Mouse (Mus musculus): Measurements from ENCODE around the gene Otos. TPM values are rescaled to one million over a fixed set of nuclear protein-coding genes. Genes with fewer than 3 reads are reported as not detected.

The Otos gene
- total RNA-seq, 1 experiment from 2014 or later: not detected

GRCm38 (mm10) chr1:92618360-92618759 is 30.3 kb downstream of the Otos start:
- no peak for ATAC-seq (ENCODE audit: extremely low read depth, insufficient number of reproducible peaks, low FRiP score, poor library complexity, severe bottlenecking)

GRCm38 (mm10) chr1:92617488-92617887 is 31.2 kb downstream of the Otos start, which contains the start of gene Olfr12:
Olfr12 (plus strand) TSS chr1:92617788.
- ATAC-seq (ENCODE audit: extremely low read depth, insufficient number of reproducible peaks, low FRiP score, poor library complexity, severe bottlenecking): no peak

DNA sequence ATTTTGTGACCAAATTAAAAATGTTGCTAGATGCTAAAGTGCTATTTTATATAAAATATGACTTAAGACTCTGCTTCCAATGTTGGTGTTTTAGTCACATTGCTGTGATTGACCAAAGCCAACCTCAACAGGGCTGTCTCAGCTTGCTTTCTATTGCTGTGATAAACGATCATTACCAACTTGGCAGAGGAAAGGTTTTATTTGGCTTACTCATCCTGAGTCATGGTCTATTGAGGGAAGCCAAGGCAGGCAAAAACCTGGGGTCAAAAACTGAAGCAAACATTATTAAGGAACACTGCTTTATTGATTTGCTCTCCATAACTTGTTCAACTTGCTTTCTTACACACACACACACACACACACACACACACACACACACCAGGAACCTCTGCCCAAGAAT is 32.6 kb downstream of the Otos start:
- ATAC-seq (ENCODE audit: extremely low read depth, insufficient number of reproducible peaks, low FRiP score, poor library complexity, severe bottlenecking): no peak

DNA sequence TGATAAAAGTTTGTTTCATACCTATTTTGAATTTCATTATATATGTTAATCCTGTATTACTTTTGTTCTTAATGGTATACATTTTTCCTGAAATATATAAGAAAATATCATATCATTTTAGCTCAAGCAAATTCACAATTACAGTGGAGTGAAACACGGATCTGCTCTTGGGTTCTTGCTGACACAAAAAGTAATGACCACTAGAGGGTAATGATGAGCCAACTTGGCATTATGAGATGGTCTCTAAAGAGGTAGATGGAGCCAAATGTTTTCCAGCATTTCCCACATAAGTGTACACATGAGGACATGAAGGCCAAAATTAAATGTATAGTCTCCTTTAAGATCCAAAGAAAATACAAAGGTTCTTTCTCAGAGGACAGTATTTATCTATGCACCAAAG is 34.1 kb downstream of the Otos start:
- ATAC-seq (ENCODE audit: extremely low read depth, insufficient number of reproducible peaks, low FRiP score, poor library complexity, severe bottlenecking): no peak

DNA sequence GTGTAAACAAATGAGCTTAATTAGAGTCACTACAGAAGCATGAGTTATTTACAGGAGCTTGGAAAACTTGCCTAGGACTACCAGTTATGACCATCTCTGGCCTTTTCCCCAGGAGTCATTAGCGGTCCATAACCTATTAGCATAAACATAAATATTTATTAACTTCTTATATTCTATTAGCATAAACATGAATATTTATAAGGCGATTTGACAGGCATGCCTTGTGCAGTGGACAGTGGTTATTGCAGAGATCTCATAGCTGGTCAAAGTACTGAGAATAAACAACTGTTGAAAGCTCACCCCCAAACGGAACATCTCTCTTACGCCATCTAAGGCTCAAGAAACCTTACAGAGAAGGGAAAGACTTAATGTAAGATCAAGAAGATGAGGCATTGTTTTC is 35.5 kb downstream of the Otos start:
- ATAC-seq (ENCODE audit: extremely low read depth, insufficient number of reproducible peaks, low FRiP score, poor library complexity, severe bottlenecking): no peak

DNA sequence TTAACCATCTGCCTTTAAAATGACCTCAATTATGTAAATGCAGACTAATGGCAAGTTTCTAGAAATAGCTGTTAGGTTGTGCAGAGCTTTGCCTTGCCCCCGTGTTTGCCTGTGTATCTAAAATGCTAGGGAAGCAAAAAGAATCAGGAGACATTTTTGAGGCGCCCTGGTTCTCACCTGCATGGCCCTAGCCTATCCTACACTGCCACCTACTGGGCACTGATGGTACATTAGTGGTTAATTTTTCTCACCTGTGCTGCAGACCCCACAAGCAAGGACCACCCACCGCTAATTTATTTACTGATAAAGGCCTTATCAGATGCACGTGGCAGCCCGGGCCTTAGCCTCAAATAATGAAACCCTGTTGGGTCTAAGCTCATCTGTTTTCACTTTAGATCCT is 37.6 kb downstream of the Otos start:
- ATAC-seq (ENCODE audit: extremely low read depth, insufficient number of reproducible peaks, low FRiP score, poor library complexity, severe bottlenecking): peak; percentile 44; the same call in 1 of the 2 replicates

DNA sequence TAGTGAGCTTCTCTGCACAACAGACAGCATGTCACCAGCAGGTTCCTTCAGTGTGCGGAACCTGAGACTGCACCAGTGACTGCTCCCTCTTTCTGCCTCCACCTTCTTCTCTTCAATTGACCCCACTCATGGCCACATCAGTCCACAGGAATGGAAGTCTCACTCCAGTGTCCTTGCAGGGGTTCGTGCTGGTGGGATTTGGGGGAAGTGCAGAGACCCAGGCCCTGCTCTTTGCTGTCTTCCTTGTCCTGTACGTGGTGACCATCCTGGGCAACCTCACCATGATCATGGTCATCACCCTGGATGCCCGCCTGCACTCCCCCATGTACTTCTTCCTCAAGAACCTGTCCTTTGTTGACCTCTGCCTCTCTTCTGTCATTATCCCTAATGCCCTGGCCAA is 40.9 kb downstream of the Otos start:
- no peak for ATAC-seq (ENCODE audit: extremely low read depth, insufficient number of reproducible peaks, low FRiP score, poor library complexity, severe bottlenecking)

- ATAC-seq (ENCODE audit: extremely low read depth, insufficient number of reproducible peaks, low FRiP score, poor library complexity, severe bottlenecking): no peak
Measured at GRCm38 (mm10) chr1:92605482-92605881, 43.2 kb downstream of the Otos start, which contains the start of gene Olfr1410. Olfr1410 (plus strand) TSS chr1:92605782.

DNA sequence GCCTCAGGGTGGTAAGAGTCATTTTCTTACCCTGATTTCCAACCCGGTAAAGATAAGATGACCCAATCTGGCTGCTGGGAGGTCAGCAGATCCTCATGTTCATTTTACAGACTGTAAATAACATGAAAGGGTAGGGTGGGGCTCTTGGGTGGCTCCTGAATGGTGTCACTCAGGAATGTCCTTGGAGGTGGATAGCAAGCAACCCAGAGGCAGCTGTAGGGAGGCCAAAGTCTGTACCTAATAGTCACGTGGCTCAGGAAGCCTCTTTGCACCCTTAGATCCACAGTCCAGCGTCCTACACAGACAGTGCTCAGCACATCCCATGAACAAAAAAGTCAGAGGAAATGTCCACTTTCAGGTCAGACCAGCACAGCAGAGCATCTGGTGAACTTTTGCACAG is 52.6 kb downstream of the Otos start:
- ATAC-seq (ENCODE audit: extremely low read depth, insufficient number of reproducible peaks, low FRiP score, poor library complexity, severe bottlenecking): no peak

Other genes starting within 250 kb of the Otos start
- 55.4 and 71.5 TPM in 2 replicates for gene Ndufa10, start 175.0 kb downstream of the Otos start, total RNA-seq (2017)
- 0.12 TPM in 1 of 2 replicates, not detected in the other for gene Olfr1416, start 163.7 kb downstream of the Otos start, total RNA-seq (2017)
- gene Olfr1415, start 152.7 kb downstream of the Otos start, total RNA-seq (2017): not detected in 2 replicates
- not detected in 2 replicates for gene Olfr1414, start 130.2 kb downstream of the Otos start, total RNA-seq (2017)
- gene Olfr1413, start 77.5 kb downstream of the Otos start, total RNA-seq (2017): not detected in 2 replicates
- not detected in 2 replicates for gene Olfr1412, start 63.1 kb downstream of the Otos start, total RNA-seq (2017)
- gene Olfr1411, start 54.4 kb downstream of the Otos start, total RNA-seq (2017): not detected in 2 replicates
- not detected in 2 replicates for gene Olfr1410, start 43.1 kb downstream of the Otos start, total RNA-seq (2017)
- gene Olfr12, start 31.1 kb downstream of the Otos start, total RNA-seq (2017): 0.12 TPM in 1 of 2 replicates, not detected in the other
- gene Cops9, start 6.9 kb downstream of the Otos start, total RNA-seq (2017): 37.0 and 54.9 TPM in 2 replicates
- 2.7 and 3.0 TPM in 2 replicates for gene Gpc1, start 182.8 kb upstream of the Otos start, total RNA-seq (2017)

Measured in neutrophil, adult 5-6 weeks (primary cell).